Mouse (Mus musculus) lung, postnatal 0 days (tissue): ENCODE results near the gene Riox2. TPM values are rescaled to one million over a fixed set of nuclear protein-coding genes. Genes with fewer than 3 reads are reported as not detected.
A peak's percentile ranks its signal among the peaks of the same experiment; 100 is the strongest.
"Not testable (repeated sequence)": the region's sequence is repeated elsewhere in the genome, so short reads cannot be mapped to it uniquely, and the experiment has no call there.

Experiments used
- ATAC-seq: fragments of 200-750 bp; cut with Nextera tagmentation; 2 replicates; pipeline ENCODE4 v1.8.0; 2017; ENCODE audit warnings: moderate library complexity
- DNase-seq: peaks from one replicate; pipeline ENCODE4 v3.0.0-alpha.2; 2016; ENCODE audit warnings: low spot score
- H3K27ac ChIP-seq: fragments of 300-500 bp; sonication (generic); 2 replicates; pipeline ENCODE4 v1.5.1; 2014; ENCODE audit warnings: antibody characterized with exemption, mild to moderate bottlenecking, low read length, mixed read lengths
- H3K27me3 ChIP-seq: fragments of 300-500 bp; sonication (generic); replicated peaks from 2 replicates; pipeline ENCODE4 v1.6.1; 2014; ENCODE audit warnings: low read length, mixed read lengths; ENCODE audit not compliant: insufficient read depth
- H3K36me3 ChIP-seq: fragments of 300-500 bp; sonication (generic); 2 replicates; pipeline ENCODE4 v1.6.1; 2014; ENCODE audit warnings: low read length, mixed read lengths; ENCODE audit not compliant: insufficient read depth
- H3K4me1 ChIP-seq: fragments of 300-500 bp; sonication (generic); 2 replicates; pipeline ENCODE4 v1.6.1; 2014; ENCODE audit warnings: antibody characterized with exemption, low read depth, low read length, mixed read lengths; ENCODE audit not compliant: insufficient read depth
- H3K4me2 ChIP-seq: fragments of 300-500 bp; sonication (generic); replicated peaks from 2 replicates; pipeline ENCODE4 v1.6.1; 2014; ENCODE audit warnings: low read depth, mild to moderate bottlenecking, low read length, moderate library complexity, mixed read lengths
- H3K4me3 ChIP-seq: fragments of 300-500 bp; sonication (generic); 2 replicates; pipeline ENCODE4 v1.5.1; 2014; ENCODE audit warnings: low read depth, low read length
- H3K9ac ChIP-seq: fragments of 300-500 bp; sonication (generic); replicated peaks from 2 replicates; pipeline ENCODE4 v1.6.1; 2014; ENCODE audit warnings: low read depth, mild to moderate bottlenecking
- H3K9me3 ChIP-seq: fragments of 300-500 bp; sonication (generic); 2 replicates; pipeline ENCODE4 v1.6.1; 2016; ENCODE audit warnings: low read length, mixed read lengths
- CTCF ChIP-seq: IDR thresholded peaks from 2 replicates; pipeline ENCODE4 v1.5.1; 2016; ENCODE audit warnings: antibody characterized with exemption, mild to moderate bottlenecking
- EP300 ChIP-seq: IDR thresholded peaks from 2 replicates; pipeline ENCODE4 v1.6.1; 2016; ENCODE audit warnings: antibody characterized with exemption, mild to moderate bottlenecking, control low read depth
- WGBS: fragments of 180-500 bp; shearing (Covaris S2); extraction: QIAGEN DNeasy Blood & Tissue Kit; methylation state at CpG from one replicate; pipeline ENCODE4 v1.1.7; 2014; 5-methylcytosine and 5-hydroxymethylcytosine counted together
- polyA plus RNA-seq: library from polyadenylated mRNA; unstranded; fragments of >200 nt; fragmentation: Nextera tagmentation; extraction: Ambion mirVana; gene quantifications from 2 replicates; pipeline ENCODE4 v1.2.1, GENCODE M21; 2015

Riox2 gene
- polyA plus RNA-seq, 1 experiment from 2014 or later: 11.0 TPM

- TF ChIP-seq CTCF: no peak
- no peak for TF ChIP-seq EP300
- DNase-seq (no peak), ATAC-seq (no peak)
- Histone ChIP-seq H3K4me2 (no peak overlapping the region), H3K36me3 (no peaks in the 10 kb centered on the region), H3K4me3 (no peak overlapping the region), H3K27ac (no peak overlapping the region), H3K27me3 (no peaks in the 10 kb centered on the region), H3K9ac (no peak overlapping the region), H3K4me1 (no peaks in the 10 kb centered on the region), H3K9me3 (no peaks in the 10 kb centered on the region)
- WGBS: 85% methylated on average over 5 of the region's 5 CpGs
These were observed 19.8 kb upstream of the Riox2 start for GRCm38 (mm10) chr16:59451813-59452212.

DNA sequence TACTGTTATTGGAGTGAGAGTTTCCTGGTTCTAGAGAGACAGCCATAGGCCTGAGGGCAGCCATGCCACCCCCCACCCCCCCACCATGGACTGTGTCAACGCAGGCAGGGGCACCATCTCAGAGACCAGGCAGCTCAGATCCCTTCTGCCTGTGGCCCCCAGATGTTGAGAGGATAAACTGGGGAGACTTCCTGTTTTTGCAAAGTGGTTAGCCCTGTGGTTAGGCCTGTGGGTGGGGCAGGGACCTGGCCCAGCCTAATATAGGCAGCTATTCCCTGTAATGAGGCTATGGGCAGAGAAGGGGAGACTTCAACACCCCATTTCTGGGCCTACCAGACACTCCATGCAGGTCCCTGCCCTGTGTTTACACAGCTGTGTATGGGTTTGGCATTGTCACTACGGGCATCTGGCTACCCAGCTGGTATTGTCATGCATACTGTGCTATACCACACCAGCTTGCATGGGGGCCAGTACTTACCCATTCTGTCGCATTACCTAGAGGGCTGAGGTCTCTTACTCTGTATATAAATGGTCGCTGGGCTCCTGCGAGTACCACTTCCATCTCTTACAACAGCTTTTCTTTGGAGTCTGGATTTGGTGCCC is 12.2 kb upstream of the Riox2 start:
- H3K4me3 ChIP-seq, DNase-seq, H3K27me3 ChIP-seq, H3K27ac ChIP-seq, H3K4me1 ChIP-seq, H3K4me2 ChIP-seq, H3K9ac ChIP-seq, H3K36me3 ChIP-seq, ATAC-seq, H3K9me3 ChIP-seq: not testable (repeated sequence)
- 77% methylated on average over 3 of the region's 5 CpGs for WGBS

DNA sequence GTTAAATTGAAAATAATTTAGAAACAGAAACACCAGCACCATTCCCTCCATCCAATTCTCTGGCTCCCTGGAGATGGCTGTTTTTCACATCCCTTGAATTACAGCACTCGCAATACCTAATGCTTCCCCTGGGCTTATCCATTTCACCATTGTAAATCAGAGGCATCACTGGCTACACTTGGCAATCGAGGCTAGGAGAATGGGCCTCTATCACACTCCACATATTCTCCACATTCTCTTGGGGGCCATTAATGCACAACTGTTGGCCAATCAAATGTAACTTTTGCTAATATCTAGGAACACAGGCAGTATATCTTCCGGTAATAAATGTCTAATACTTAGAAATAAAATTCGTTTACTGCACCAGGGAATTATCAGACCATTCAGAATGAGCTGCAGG is 8.0 kb upstream of the Riox2 start:
- no peak for TF ChIP-seq EP300
- no peak for TF ChIP-seq CTCF
- 77% methylated on average over 4 of the region's 4 CpGs for WGBS
- ATAC-seq: no peak
- Histone ChIP-seq H3K9ac (no peak overlapping the region), H3K4me3 (no peak overlapping the region), H3K4me1 (no peaks in the 10 kb centered on the region), H3K27me3 (no peaks in the 10 kb centered on the region), H3K36me3 (no peaks in the 10 kb centered on the region), H3K9me3 (no peaks in the 10 kb centered on the region), H3K4me2 (no peak overlapping the region), H3K27ac (no peak overlapping the region)
- no peak for DNase-seq

GRCm38 (mm10) chr16:59463973-59464372 is 7.6 kb upstream of the Riox2 start:
- H3K4me3 ChIP-seq: no peak overlapping the region
- H3K9me3 ChIP-seq: no peaks in the 10 kb centered on the region
- no peaks in the 10 kb centered on the region for H3K4me1 ChIP-seq
- H3K36me3 ChIP-seq: no peaks in the 10 kb centered on the region
- H3K27ac ChIP-seq: no peak overlapping the region
- ATAC-seq (no peak), DNase-seq (no peak)
- no peak for TF ChIP-seq CTCF
- H3K4me2 ChIP-seq: no peak overlapping the region
- no peak overlapping the region for H3K9ac ChIP-seq
- no peaks in the 10 kb centered on the region for H3K27me3 ChIP-seq
- 73% methylated on average over 6 of the region's 6 CpGs for WGBS

DNA sequence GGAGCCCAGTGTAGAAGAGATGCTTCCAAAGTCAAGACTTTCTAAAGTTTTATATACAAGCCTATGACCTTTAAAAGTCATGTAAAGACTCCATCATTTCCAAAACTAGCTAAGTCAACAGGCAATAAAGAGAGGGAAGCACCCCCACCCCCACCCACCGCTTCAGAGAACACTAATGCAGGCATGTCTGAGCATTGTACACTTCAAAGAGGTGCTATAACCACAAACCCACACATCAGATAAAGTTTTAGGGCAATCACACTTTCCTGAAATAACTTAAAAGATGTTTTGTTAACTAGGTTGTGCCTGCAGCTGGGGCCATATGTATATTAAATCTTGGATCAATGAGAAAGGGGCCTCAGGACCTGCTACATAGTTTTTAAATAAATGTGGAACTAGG is 1.7 kb upstream of the Riox2 start:
- H3K9ac ChIP-seq: no peak overlapping the region
- DNase-seq (no peak), ATAC-seq (no peak)
- no peaks in the 10 kb centered on the region for H3K36me3 ChIP-seq
- H3K4me3 ChIP-seq: no peak overlapping the region
- 73% methylated on average over 1 of the region's 1 CpGs for WGBS
- H3K27ac ChIP-seq: no peak overlapping the region
- H3K4me2 ChIP-seq: no peak overlapping the region
- TF ChIP-seq CTCF: no peak
- TF ChIP-seq EP300: no peak
- no peaks in the 10 kb centered on the region for H3K9me3 ChIP-seq
- no peaks in the 10 kb centered on the region for H3K27me3 ChIP-seq
- H3K4me1 ChIP-seq: no peaks in the 10 kb centered on the region

GRCm38 (mm10) chr16:59472546-59472945 is 971 bp downstream of the Riox2 start:
- H3K4me2 ChIP-seq: peak overlapping the region; percentile 74
- no peak overlapping the region for H3K27ac ChIP-seq
- ATAC-seq (no peak), DNase-seq (no peak)
- no peak overlapping the region for H3K9ac ChIP-seq
- no peaks in the 10 kb centered on the region for H3K4me1 ChIP-seq
- H3K27me3 ChIP-seq: no peaks in the 10 kb centered on the region
- H3K4me3 ChIP-seq: peak overlapping the region; percentile 80
- 38% methylated on average over 6 of the region's 6 CpGs for WGBS
- no peaks in the 10 kb centered on the region for H3K36me3 ChIP-seq
- H3K9me3 ChIP-seq: no peaks in the 10 kb centered on the region
- TF ChIP-seq EP300 (no peak), CTCF (no peak)

- DNase-seq: peak; percentile 61
- H3K4me3 ChIP-seq: no peak overlapping the region
- H3K27ac ChIP-seq: no peak overlapping the region
- no peak overlapping the region for H3K9ac ChIP-seq
- no peaks in the 10 kb centered on the region for H3K9me3 ChIP-seq
- H3K4me2 ChIP-seq: no peak overlapping the region
- 16% methylated on average over 1 of the region's 1 CpGs for WGBS
- TF ChIP-seq CTCF (peak; percentile 96), EP300 (no peak)
- ATAC-seq: no peak
- no peaks in the 10 kb centered on the region for H3K4me1 ChIP-seq
- H3K36me3 ChIP-seq: no peaks in the 10 kb centered on the region; the same call in 1 of the 2 replicates
- no peaks in the 10 kb centered on the region for H3K27me3 ChIP-seq
These were observed 3.2 kb downstream of the Riox2 start for GRCm38 (mm10) chr16:59474788-59475187.
